Mouse (Mus musculus): ENCODE data around the gene Heatr1. TPM values are rescaled to one million over a fixed set of nuclear protein-coding genes. Genes with fewer than 3 reads are reported as not detected.
"Not testable (repeated sequence)": the region's sequence is repeated elsewhere in the genome, so short reads cannot be mapped to it uniquely, and the experiment has no call there.

Gene Heatr1
- polyA plus RNA-seq, 1 experiment from 2014 or later: 19.1 TPM

- DNase-seq (ENCODE audit: low spot score): no peak
These were observed 58.3 kb downstream of the Heatr1 start for GRCm38 (mm10) chr13:12453150-12453549.

- no peak for DNase-seq (ENCODE audit: low spot score)
These were observed 60.0 kb downstream of the Heatr1 start for GRCm38 (mm10) chr13:12454686-12455390.

DNA sequence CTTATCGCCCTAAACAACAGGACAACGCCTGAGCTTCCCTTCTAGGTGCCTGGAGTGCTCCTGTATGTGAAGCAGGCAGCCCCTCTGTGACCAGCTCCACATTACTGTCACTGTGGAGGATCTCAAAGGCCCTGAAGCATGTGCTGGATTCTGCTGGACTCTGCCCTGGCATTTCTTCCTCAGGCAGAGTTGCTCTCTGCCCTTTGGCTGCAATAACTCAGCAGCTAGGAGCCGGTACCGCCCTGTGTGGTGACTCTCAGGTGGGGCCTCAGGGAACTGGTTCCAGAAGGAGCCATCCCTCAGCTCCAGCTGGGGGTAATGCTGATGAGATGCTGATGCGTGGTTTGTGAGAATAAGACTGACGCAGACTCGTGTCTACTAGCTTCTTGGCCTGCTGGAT lies 61.9 kb downstream of the Heatr1 start:
- DNase-seq (ENCODE audit: low spot score): no peak

GRCm38 (mm10) chr13:12460443-12460842 lies 65.6 kb downstream of the Heatr1 start:
- DNase-seq (ENCODE audit: low spot score): peak; percentile 74

DNA sequence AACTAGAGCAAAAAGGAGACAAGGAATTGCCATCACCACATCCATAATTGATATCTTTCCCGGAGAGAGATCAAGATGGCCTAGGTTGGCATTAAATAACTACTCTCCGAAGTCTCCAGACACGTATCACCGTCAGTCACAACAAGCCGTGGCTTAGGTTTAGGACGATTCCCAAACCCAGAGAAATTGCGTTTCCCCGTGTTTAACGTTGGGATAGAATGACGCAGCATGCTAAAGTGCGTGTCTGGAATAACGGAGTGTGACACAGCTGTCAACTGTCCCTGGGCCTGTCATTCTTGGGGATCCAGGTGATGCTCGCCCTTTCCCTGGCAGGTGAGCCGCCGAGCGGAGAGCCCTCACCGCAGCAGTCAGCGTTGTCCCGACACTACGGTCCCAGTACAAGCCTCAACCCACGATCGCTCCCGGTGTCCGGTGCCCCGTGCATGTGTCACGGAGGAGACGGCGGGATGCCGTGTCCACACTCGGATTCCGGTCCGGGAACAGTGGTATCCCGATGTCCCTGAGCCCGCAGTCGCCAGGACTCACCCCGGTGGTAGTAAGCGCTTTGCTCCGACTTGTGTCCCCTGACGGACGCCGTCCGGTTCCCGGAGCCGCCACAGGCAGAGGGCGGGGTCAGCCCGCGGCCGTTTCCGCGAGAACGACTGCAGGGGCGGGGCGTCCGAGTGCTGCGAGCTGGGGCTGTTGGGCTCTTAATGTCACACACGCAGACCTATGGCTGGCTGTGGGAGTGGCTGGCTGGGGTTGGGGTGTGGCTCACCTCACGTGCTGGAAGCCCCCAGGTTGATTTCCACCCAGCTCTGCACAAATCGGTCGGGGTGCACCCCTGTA lies 66.3 kb downstream of the Heatr1 start:
- DNase-seq (ENCODE audit: low spot score): peak; percentile 92

DNA sequence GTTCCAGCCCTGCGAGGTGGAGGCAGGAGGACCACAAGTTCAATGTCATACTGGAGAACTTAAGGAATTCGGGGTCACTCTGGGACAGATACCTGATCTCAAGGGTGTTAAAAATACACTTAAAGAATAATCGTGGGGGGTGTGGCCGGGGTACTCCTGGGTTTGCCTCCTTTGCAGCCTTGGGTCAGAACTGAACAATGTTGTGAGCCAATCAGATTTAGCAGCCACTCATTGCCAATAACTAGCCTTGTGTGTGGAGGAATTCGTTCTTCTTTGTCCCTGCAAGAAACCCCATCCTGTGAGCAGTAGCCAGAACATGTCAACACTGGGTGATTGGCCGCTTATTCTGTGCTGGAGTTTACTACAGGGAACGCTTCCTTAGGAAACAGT lies 66.9 kb downstream of the Heatr1 start:
- no peak for DNase-seq (ENCODE audit: low spot score)

GRCm38 (mm10) chr13:12462623-12463022 lies 67.8 kb downstream of the Heatr1 start:
- no peak for DNase-seq (ENCODE audit: low spot score)

GRCm38 (mm10) chr13:12464159-12464558 lies 69.3 kb downstream of the Heatr1 start:
- DNase-seq (ENCODE audit: low spot score): not testable (repeated sequence)

DNA sequence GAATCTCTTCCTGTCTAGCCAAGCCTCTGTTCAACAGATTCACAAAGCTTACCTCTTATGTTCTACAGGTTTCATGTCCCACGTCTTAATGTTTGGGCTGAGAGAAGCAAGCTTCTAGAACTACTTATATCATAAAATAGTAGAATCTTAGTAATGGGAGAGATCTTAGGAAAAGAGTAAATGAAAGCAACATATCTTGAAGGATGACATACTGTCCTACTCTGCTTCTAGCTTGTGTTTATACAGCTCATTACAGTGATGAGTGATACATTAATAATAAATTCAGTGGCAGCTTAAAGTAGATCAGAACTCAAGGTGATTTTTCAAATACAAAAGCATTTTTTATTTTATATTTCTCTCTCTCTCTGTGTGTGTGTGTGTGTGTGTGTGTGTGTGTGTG lies 70.0 kb downstream of the Heatr1 start, which contains the start of gene Lgals8:
TSS of gene Lgals8 (minus strand) at position 101 of the 400 bp plus-strand sequence.
- DNase-seq (ENCODE audit: low spot score): no peak

DNA sequence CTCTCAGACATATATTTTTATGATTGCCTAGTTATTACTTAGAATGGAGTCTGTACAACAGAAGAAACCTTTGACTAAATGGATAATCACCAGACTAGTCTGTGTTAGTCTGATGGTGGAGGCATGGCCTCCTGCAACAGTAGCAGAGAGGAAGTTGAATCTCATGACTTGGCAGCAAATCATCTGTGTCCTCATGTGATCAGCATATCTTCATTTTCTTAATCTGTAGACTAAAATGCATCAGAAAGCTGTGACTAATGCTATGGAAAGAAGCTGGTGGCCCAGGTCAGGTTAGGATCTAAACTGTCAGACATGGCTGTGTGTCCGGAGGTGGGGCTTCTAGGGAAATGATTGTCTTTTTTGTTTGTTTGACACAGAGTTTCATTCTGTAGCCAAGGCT lies 73.7 kb downstream of the Heatr1 start:
- DNase-seq (ENCODE audit: low spot score): no peak

DNA sequence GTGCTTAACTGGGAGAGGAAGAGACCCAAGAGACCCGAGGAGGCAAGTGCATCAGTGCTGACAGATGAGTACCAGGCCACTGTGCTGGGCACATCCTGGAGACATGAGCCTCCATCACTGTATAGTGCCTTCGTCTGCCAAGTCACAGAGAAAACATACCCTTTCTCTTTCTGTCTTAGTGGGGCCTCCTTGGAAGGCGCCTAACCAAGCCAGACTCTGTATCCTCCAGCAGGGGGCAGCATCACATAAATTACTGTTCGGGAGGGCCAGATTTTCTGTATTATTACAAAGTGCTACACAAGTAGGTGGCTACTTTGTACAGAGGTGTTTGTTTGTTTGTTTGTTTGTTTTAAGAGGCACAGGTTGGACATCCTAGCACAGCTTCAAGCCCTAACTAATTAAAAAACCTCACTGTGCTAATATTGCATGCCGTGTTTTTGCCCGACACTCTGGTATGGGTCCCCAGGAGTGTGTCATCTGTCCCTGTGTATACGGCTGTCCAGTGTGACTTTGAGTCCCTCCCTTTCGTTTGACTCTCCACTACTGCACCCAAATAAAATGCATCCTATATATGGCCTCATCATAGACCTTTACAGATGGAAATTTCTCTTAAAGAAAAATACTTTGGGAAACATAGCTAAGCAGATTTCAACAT lies 79.0 kb downstream of the Heatr1 start:
- DNase-seq (ENCODE audit: low spot score): peak; percentile 84

DNA sequence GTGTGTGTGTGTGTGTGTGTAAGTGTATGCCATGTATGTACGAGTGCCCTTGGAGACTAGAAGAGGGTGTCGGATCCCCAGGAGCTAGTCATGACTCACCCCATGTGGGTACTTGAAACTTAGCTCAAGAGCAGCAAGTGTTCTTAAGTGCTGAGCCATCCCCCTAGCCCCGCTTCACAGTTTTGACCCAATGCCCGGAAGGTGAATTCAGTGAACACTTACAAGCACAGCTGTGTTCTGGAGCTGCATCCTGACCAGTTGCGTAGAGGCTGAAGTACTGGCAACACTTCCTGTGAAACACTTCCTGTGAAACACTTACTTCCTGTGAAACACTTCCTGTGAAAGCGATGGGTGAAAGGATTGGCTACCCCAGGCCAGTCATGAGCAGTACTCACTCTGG lies 80.4 kb downstream of the Heatr1 start:
- peak; percentile 40 for DNase-seq (ENCODE audit: low spot score)

- DNase-seq (ENCODE audit: low spot score): no peak
These were observed 82.1 kb downstream of the Heatr1 start for GRCm38 (mm10) chr13:12476886-12477285.

GRCm38 (mm10) chr13:12478301-12478700 lies 83.5 kb downstream of the Heatr1 start:
- no peak for DNase-seq (ENCODE audit: low spot score)

GRCm38 (mm10) chr13:12479802-12480201 lies 85.0 kb downstream of the Heatr1 start:
- no peak for DNase-seq (ENCODE audit: low spot score)

- DNase-seq (ENCODE audit: low spot score): no peak
These were observed 90.4 kb downstream of the Heatr1 start for GRCm38 (mm10) chr13:12485197-12485596.

- no peak for DNase-seq (ENCODE audit: low spot score)
These were observed 90.8 kb downstream of the Heatr1 start for GRCm38 (mm10) chr13:12485640-12486039.

Other genes starting within 250 kb of the Heatr1 start
- gene Mtr, start 136.9 kb upstream of the Heatr1 start, polyA plus RNA-seq (2015; fragmentation: Nextera tagmentation; extraction: Ambion mirVana): 15.7 and 17.6 TPM in 2 replicates
- gene Actn2, start 54.3 kb upstream of the Heatr1 start, polyA plus RNA-seq (2015; fragmentation: Nextera tagmentation; extraction: Ambion mirVana): 7.7 and 9.5 TPM in 2 replicates
- gene Lgals8, start 69.9 kb downstream of the Heatr1 start, polyA plus RNA-seq (2015; fragmentation: Nextera tagmentation; extraction: Ambion mirVana): 41.9 and 43.1 TPM in 2 replicates
- 16.0 and 19.8 TPM in 2 replicates for gene Edaradd, start 125.4 kb downstream of the Heatr1 start, polyA plus RNA-seq (2015; fragmentation: Nextera tagmentation; extraction: Ambion mirVana)
- gene Ero1lb, start 170.8 kb downstream of the Heatr1 start, polyA plus RNA-seq (2015; fragmentation: Nextera tagmentation; extraction: Ambion mirVana): 9.5 and 9.7 TPM in 2 replicates